Mouse (Mus musculus) G1E (cell line): ENCODE results near the gene Ccdc194.

Experiments used
- CTCF ChIP-seq: IDR thresholded peaks from 2 replicates; pipeline ENCODE4 v1.5.1; 2012; ENCODE audit warnings: low read depth, low read length, inconsistent platforms, mixed read lengths
- GATA1 ChIP-seq: IDR thresholded peaks from 2 replicates; pipeline ENCODE4 v1.6.1; 2012; ENCODE audit warnings: borderline replicate concordance, low read length, inconsistent platforms, mixed read lengths
- GATA2 ChIP-seq: IDR thresholded peaks from 2 replicates; pipeline ENCODE4 v1.6.1; 2012; ENCODE audit warnings: low read depth, low read length, inconsistent platforms, borderline replicate concordance
- POLR2AphosphoS5 ChIP-seq: IDR thresholded peaks from 2 replicates; pipeline ENCODE4 v1.6.1; 2012; ENCODE audit warnings: low read depth, low read length, inconsistent platforms; ENCODE audit not compliant: insufficient replicate concordance
- TAL1 ChIP-seq: conservative IDR thresholded peaks from 2 replicates; pipeline ENCODE4 v1.6.1; 2012; ENCODE audit warnings: low read depth, low read length, inconsistent platforms, mixed read lengths

- TF ChIP-seq CTCF = no peak
- no peak for TF ChIP-seq TAL1
- no peak for TF ChIP-seq GATA2
- TF ChIP-seq GATA1 = no peak
- no peak for TF ChIP-seq POLR2AphosphoS5
Measured at GRCm38 (mm10) chr8:71550754-71551153, 25.2 kb upstream of the Ccdc194 start.
